ENCODE assay signal across 8 mouse cellular contexts in the genomic region with DNA sequence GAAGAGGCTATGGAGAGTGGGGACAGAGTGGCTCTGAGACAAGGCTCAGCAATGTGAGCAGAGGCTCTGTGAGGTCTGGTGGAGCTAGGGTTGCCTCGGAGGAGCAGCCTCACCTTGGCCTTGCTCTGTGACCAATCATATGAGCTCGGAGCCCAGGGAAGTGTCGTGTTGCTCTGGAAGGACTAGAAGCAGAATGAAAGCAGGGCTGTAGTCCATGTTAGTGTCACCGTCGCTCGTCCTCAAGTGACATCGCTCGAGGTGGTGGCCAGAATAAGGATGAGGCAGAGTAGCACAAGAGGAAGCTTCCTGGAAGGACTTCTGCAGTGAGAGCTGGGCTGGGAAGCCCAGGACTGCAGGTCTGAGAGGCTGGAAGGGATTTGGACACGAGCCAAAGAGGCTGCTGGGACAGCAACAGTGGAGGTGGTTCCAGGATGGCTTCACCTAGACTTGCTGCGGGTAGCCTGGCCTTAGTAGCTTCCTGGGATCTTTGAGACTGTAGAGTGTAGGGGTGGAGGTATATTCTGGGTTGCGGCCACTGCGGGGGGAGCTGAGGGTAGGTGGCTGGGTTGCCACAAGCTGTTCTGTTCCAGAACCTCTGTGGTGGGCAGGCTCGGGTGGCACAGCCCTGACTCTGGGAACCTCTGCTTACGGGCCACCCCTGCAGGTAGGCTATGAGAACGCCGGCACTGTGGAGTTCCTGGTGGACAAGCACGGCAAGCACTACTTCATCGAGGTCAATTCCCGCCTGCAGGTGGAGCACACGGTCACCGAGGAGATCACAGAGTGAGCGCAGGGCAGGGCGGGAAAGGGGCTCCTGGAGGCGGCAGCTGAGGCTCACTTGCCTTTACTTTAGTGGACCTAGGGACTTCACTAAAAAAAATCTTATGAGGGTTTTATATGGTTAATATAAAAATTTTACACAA. TPM values are rescaled to one million over a fixed set of nuclear protein-coding genes. Genes with fewer than 3 reads are reported as not detected.
DNase-seq lines count a peak whose midpoint lies in the region; ATAC-seq lines count a peak whose summit lies in the region.

No protein-coding gene starts in this region.

- no peaks in the 10 kb centered on the region for H3K9me3 ChIP-seq in midbrain, embryonic 13.5 days
- H3K9me3 ChIP-seq in midbrain, embryonic 15.5 days = no peaks in the 10 kb centered on the region
- no peaks in the 10 kb centered on the region for H3K9me3 ChIP-seq in liver, embryonic 12.5 days (replicated peaks)
- no peaks in the 10 kb centered on the region for H3K9me3 ChIP-seq in stomach, embryonic 14.5 days (ENCODE audit: control insufficient read depth, low read depth, low read length)

- H3K4me1 ChIP-seq in midbrain, embryonic 13.5 days (replicated peaks) = 0 out of 2 replicates have a peak, but pooled peaks cover 4% of the 10 kb centered on the region
- H3K4me1 ChIP-seq in midbrain, embryonic 15.5 days = no peaks in the 10 kb centered on the region
- peaks cover 26% of the 10 kb centered on the region for H3K4me1 ChIP-seq in liver, embryonic 12.5 days
- peaks cover 18% of the 10 kb centered on the region; the same call in 1 of the 2 replicates for H3K4me1 ChIP-seq in stomach, embryonic 14.5 days (ENCODE audit: control insufficient read depth, insufficient read depth, low read length)

- H3K27ac ChIP-seq in midbrain, embryonic 13.5 days = no peak overlapping the region
- H3K27ac ChIP-seq in midbrain, embryonic 15.5 days = no peak overlapping the region
- H3K27ac ChIP-seq in liver, embryonic 12.5 days = no peak overlapping the region
- H3K27ac ChIP-seq in stomach, embryonic 14.5 days (ENCODE audit: low read length) = no peak overlapping the region

- H3K4me3 ChIP-seq in midbrain, embryonic 13.5 days (replicated peaks) = no peak overlapping the region
- H3K4me3 ChIP-seq in midbrain, embryonic 15.5 days = no peak overlapping the region
- H3K4me3 ChIP-seq in liver, embryonic 12.5 days = no peak overlapping the region
- no peak overlapping the region for H3K4me3 ChIP-seq in stomach, embryonic 14.5 days (ENCODE audit: low read depth, low read length)

- WGBS in midbrain, embryonic 13.5 days = 43% methylated on average over 24 of the region's 24 CpGs
- WGBS in midbrain, embryonic 15.5 days = 39% methylated on average over 24 of the region's 24 CpGs
- 37% methylated on average over 24 of the region's 24 CpGs for WGBS in liver, embryonic 12.5 days (ENCODE audit: insufficient replicate concordance)
- WGBS in stomach, embryonic 14.5 days = 35% methylated on average over 24 of the region's 24 CpGs

- H3K36me3 ChIP-seq in midbrain, embryonic 13.5 days = no peaks in the 10 kb centered on the region
- H3K36me3 ChIP-seq in midbrain, embryonic 15.5 days (replicated peaks) = no peaks in the 10 kb centered on the region
- peaks cover 11% of the 10 kb centered on the region for H3K36me3 ChIP-seq in liver, embryonic 12.5 days
- H3K36me3 ChIP-seq in stomach, embryonic 14.5 days (ENCODE audit: control insufficient read depth, insufficient read depth, low read length) = no peaks in the 10 kb centered on the region

- 0 out of 2 replicates have a peak, but pooled peaks have one; percentile 24 for ATAC-seq in midbrain, embryonic 13.5 days
- ATAC-seq in midbrain, embryonic 15.5 days (replicated peaks) = no peak
- ATAC-seq in liver, embryonic 12.5 days = peak; percentile 64
- ATAC-seq in stomach, embryonic 14.5 days (ENCODE audit: insufficient number of reproducible peaks, insufficient read depth, low FRiP score, low read depth) = peak; percentile 68; the same call in 1 of the 2 replicates

- H3K9ac ChIP-seq in midbrain, embryonic 13.5 days (replicated peaks) = no peak overlapping the region
- no peak overlapping the region for H3K9ac ChIP-seq in midbrain, embryonic 15.5 days
- no peak overlapping the region for H3K9ac ChIP-seq in liver, embryonic 12.5 days
- no peak overlapping the region for H3K9ac ChIP-seq in stomach, embryonic 14.5 days (replicated peaks; ENCODE audit: low read depth, low read length)

- H3K4me2 ChIP-seq in midbrain, embryonic 13.5 days (replicated peaks) = no peak overlapping the region
- no peak overlapping the region for H3K4me2 ChIP-seq in midbrain, embryonic 15.5 days
- no peak overlapping the region for H3K4me2 ChIP-seq in liver, embryonic 12.5 days
- H3K4me2 ChIP-seq in stomach, embryonic 14.5 days (replicated peaks; ENCODE audit: low read depth, low read length) = no peak overlapping the region

- no peaks in the 10 kb centered on the region for H3K27me3 ChIP-seq in midbrain, embryonic 13.5 days
- H3K27me3 ChIP-seq in midbrain, embryonic 15.5 days (replicated peaks) = no peaks in the 10 kb centered on the region
- no peaks in the 10 kb centered on the region for H3K27me3 ChIP-seq in liver, embryonic 12.5 days (replicated peaks)
- no peaks in the 10 kb centered on the region for H3K27me3 ChIP-seq in stomach, embryonic 14.5 days (ENCODE audit: control insufficient read depth, insufficient read depth, low read length)

- DNase-seq in embryo, embryonic 10 days (ENCODE audit: low spot score) = peak; percentile 83
- peak; percentile 49 for DNase-seq in induced T-regulatory cell, adult 2 months (ENCODE audit: low read depth)
- DNase-seq in MN1 (ENCODE audit: low spot score) = no peak
- DNase-seq in adrenal gland, adult (ENCODE audit: inconsistent age in 2 of 2, low spot score in 1 of 2) = no peak

RNA-seq across cellular contexts. Expression of a gene that starts 11.4 kb away (rescaled TPM):
- polyA plus RNA-seq in midbrain, embryonic 13.5 days (2015; fragmentation: Nextera tagmentation; extraction: Ambion mirVana) = 8.8 and 10.1 TPM in 2 replicates
- polyA plus RNA-seq in midbrain, embryonic 15.5 days (2015; fragmentation: Nextera tagmentation; extraction: Ambion mirVana) = 12.7 and 13.9 TPM in 2 replicates
- polyA plus RNA-seq in liver, embryonic 12.5 days (2016; fragmentation: Nextera tagmentation; extraction: Ambion mirVana) = 2.6 and 2.7 TPM in 2 replicates
- 8.3 and 11.3 TPM in 2 replicates for polyA plus RNA-seq in stomach, embryonic 14.5 days (2014; fragmentation: Nextera tagmentation; extraction: Ambion mirVana)

RNA-seq across cellular contexts. Expression of a gene that starts 21.4 kb away (rescaled TPM):
- polyA plus RNA-seq in midbrain, embryonic 13.5 days (2015; fragmentation: Nextera tagmentation; extraction: Ambion mirVana) = 56.8 and 59.9 TPM in 2 replicates
- 53.7 and 54.1 TPM in 2 replicates for polyA plus RNA-seq in midbrain, embryonic 15.5 days (2015; fragmentation: Nextera tagmentation; extraction: Ambion mirVana)
- polyA plus RNA-seq in liver, embryonic 12.5 days (2016; fragmentation: Nextera tagmentation; extraction: Ambion mirVana) = 35.9 and 39.3 TPM in 2 replicates
- polyA plus RNA-seq in stomach, embryonic 14.5 days (2014; fragmentation: Nextera tagmentation; extraction: Ambion mirVana) = 62.2 and 69.6 TPM in 2 replicates

Comparison
In these comparisons a context has a peak if more than half of its experiments do, and no peak if none do; other contexts are left out.
1. DNase-seq: peak in embryo, embryonic 10 days (single experiment) and induced T-regulatory cell, adult 2 months (single experiment); none in MN1 (single experiment) and adrenal gland, adult (0 of 2).